Mouse (Mus musculus): ENCODE measurements around the gene Grn.

The Grn gene

DNA sequence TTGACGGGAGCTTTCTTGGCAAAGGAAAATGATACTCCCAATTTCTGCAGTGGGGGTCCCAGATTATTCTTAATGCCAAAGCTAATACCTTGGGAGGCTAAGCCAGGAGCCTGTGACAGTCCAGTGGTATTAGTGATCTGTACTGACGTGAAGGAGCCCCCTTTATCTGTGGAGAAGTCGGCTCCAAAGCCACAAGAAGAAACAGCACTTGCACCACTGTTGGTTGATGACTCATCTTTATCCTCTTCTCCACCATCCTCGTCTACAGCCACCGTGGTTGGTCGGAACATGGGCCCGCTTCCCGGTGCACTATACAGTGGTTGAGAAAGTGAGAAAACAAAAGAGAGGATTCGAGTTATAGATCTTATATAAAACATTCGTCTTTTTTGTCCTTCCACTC lies 51.7 kb downstream of the Grn start:
- DNase-seq, result no peak
